Mouse (Mus musculus) limb, embryonic 11.5 days (tissue): Measurements from ENCODE around the gene 4930469K13Rik. TPM values are rescaled to one million over a fixed set of nuclear protein-coding genes. Genes with fewer than 3 reads are reported as not detected.

Experiments
- ATAC-seq: fragments of 200-750 bp; cut with Nextera tagmentation; 2 replicates; pipeline ENCODE4 v1.8.0; 2017; ENCODE audit warnings: low read depth; ENCODE audit not compliant: insufficient number of reproducible peaks, low FRiP score, low TSS enrichment
- DNase-seq: peaks from one replicate; pipeline ENCODE4 v3.0.0-alpha.2; 2015; ENCODE audit warnings: low spot score
- H3K27ac ChIP-seq: fragments of 300-500 bp; sonication (generic); replicated peaks from 2 replicates; pipeline ENCODE4 v1.5.1; 2014; ENCODE audit warnings: low read depth, mild to moderate bottlenecking, low read length
- H3K27me3 ChIP-seq: fragments of 300-500 bp; sonication (generic); 2 replicates; pipeline ENCODE4 v1.6.1; 2014; ENCODE audit warnings: mild to moderate bottlenecking, low read length, mixed read lengths; ENCODE audit not compliant: control insufficient read depth, insufficient read depth
- H3K36me3 ChIP-seq: fragments of 300-500 bp; sonication (generic); 2 replicates; pipeline ENCODE4 v1.6.1; 2014; ENCODE audit warnings: mild to moderate bottlenecking, low read length, moderate library complexity, mixed read lengths; ENCODE audit not compliant: control insufficient read depth, insufficient read depth
- H3K4me1 ChIP-seq: fragments of 300-500 bp; sonication (generic); 2 replicates; pipeline ENCODE4 v1.6.1; 2014; ENCODE audit warnings: low read length, mixed read lengths; ENCODE audit not compliant: control insufficient read depth, insufficient read depth
- H3K4me2 ChIP-seq: fragments of 300-500 bp; sonication (generic); 2 replicates; pipeline ENCODE4 v1.6.1; 2014; ENCODE audit warnings: low read depth, mild to moderate bottlenecking, moderate library complexity; ENCODE audit not compliant: severe bottlenecking
- H3K4me3 ChIP-seq: fragments of 300-500 bp; sonication (generic); 2 replicates; pipeline ENCODE4 v1.5.1; 2014; ENCODE audit warnings: low read depth, low read length
- H3K9ac ChIP-seq: fragments of 300-500 bp; sonication (generic); 2 replicates; pipeline ENCODE4 v1.6.1; 2014; ENCODE audit warnings: mild to moderate bottlenecking, low read length
- H3K9me3 ChIP-seq: fragments of 300-500 bp; sonication (generic); 2 replicates; pipeline ENCODE4 v1.6.1; 2016; ENCODE audit warnings: low read length; ENCODE audit not compliant: control insufficient read depth
- WGBS: fragments of 180-500 bp; shearing (Covaris S2); extraction: QIAGEN DNeasy Blood & Tissue Kit; methylation state at CpG from one replicate; pipeline ENCODE4 v1.1.7; 2014; 5-methylcytosine and 5-hydroxymethylcytosine counted together
- polyA plus RNA-seq: library from polyadenylated mRNA; unstranded; fragments of >200 nt; fragmentation: Nextera tagmentation; extraction: Ambion mirVana; gene quantifications from 2 replicates; pipeline ENCODE4 v1.2.1, GENCODE M21; 2014

The 4930469K13Rik gene
- polyA plus RNA-seq, 1 experiment from 2014 or later: 0.93 TPM

DNA sequence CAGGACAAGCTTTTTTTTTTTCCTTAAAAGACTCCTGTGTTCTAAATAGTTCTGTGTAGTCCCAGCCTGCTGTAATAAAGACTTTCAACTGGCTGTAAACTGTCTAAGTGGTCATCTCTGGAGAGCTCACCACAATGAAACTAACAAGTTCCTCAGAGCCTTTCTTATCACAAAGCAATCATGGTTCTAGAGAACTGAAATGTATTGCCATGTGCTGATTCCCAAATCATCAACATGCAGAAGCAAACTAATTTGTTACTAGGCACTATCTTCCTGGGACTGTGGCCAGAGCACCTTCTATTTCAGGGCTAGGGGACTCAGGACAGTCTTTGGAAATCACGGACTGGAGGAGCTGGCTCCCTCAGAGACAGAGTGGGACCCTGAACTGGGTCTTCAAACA, 154.8 kb downstream of the 4930469K13Rik start:
- DNase-seq (no peak), ATAC-seq (no peak)
- H3K27ac ChIP-seq: no peak overlapping the region
- no peaks in the 10 kb centered on the region for H3K27me3 ChIP-seq
- H3K4me3 ChIP-seq: no peak overlapping the region
- WGBS: 65% methylated on average over 1 of the region's 1 CpGs
- no peak overlapping the region for H3K4me2 ChIP-seq
- H3K9ac ChIP-seq: no peak overlapping the region
- H3K4me1 ChIP-seq: peaks cover 4% of the 10 kb centered on the region; the same call in 1 of the 2 replicates
- no peaks in the 10 kb centered on the region for H3K36me3 ChIP-seq
- H3K9me3 ChIP-seq: no peaks in the 10 kb centered on the region

DNA sequence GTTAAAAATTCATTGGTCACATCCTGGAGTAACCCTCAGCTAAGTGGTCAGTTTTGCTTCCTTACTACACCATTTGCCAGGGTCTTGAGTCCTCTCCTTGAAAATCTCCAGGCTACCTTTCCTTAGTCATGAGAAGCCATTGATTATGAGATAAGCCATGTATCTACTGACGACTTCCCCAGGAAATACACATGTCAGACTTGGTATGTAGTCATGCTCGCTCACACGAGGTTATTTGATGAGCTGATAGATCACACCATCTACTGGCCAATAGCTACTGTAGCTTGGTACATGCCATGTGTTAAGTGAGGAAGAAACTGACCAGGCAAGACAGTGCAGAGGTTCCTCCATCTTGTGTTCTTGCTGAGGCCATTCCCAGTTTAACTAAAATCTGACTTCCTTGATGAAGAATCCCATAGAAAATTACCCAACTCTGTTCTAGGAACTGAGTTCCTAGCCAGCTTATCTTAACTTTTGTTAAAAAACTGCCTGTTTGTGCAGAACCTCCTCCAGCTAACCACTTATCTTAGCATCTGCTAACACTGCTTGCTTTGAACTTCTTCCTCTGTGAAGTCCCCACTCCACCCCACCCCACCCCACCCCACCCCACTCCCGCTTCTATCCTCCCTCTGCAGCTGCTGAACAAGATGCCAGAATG, 158.8 kb downstream of the 4930469K13Rik start:
- H3K4me3 ChIP-seq: no peak overlapping the region
- no peaks in the 10 kb centered on the region for H3K9me3 ChIP-seq
- H3K4me2 ChIP-seq: no peak overlapping the region
- no peak overlapping the region for H3K27ac ChIP-seq
- H3K9ac ChIP-seq: no peak overlapping the region
- peaks cover 4% of the 10 kb centered on the region; the same call in 1 of the 2 replicates for H3K4me1 ChIP-seq
- ATAC-seq: no peak
- H3K36me3 ChIP-seq: no peaks in the 10 kb centered on the region
- DNase-seq: no peak
- H3K27me3 ChIP-seq: no peaks in the 10 kb centered on the region
- WGBS: 76% methylated on average over 4 of the region's 4 CpGs

DNA sequence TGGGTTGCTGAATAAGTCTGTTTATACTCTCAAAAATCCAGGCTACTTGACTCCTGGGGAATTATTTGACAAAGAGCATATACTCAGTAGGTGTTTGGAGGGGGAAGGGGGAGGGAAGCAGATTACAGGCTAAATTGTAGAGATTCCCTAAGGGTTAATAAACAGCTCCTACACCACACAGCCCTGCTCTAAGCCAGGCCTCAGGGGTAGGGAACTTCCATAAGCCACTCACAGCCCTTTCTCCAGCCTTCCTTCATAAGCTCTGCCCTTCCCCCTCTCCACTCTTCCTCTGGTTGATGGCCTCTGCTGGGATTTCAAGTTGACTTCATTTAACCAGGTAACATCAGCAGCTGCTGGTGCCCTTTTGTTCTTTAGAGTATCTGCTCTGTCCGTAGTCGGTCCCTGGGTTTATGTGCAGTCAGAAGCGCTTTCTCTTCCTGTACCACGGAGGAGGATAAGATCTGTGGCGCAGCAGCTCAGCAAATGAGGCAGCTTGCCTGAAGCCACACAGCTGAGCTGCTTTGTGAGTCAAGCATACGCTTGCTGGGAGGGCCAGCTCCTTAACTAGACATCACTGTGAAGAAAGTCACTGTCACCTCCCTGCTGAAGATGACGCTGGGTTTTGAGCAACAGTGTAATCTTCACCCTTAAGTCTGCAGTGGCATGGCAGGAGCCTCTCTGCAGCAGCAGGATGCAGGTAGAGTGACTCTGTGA, 159.6 kb downstream of the 4930469K13Rik start:
- no peaks in the 10 kb centered on the region for H3K27me3 ChIP-seq
- ATAC-seq (no peak), DNase-seq (no peak)
- no peak overlapping the region for H3K4me2 ChIP-seq
- peaks cover 4% of the 10 kb centered on the region; the same call in 1 of the 2 replicates for H3K4me1 ChIP-seq
- no peak overlapping the region for H3K27ac ChIP-seq
- H3K4me3 ChIP-seq: no peak overlapping the region
- H3K36me3 ChIP-seq: no peaks in the 10 kb centered on the region
- no peak overlapping the region for H3K9ac ChIP-seq
- H3K9me3 ChIP-seq: no peaks in the 10 kb centered on the region
- 61% methylated on average over 7 of the region's 7 CpGs for WGBS

DNA sequence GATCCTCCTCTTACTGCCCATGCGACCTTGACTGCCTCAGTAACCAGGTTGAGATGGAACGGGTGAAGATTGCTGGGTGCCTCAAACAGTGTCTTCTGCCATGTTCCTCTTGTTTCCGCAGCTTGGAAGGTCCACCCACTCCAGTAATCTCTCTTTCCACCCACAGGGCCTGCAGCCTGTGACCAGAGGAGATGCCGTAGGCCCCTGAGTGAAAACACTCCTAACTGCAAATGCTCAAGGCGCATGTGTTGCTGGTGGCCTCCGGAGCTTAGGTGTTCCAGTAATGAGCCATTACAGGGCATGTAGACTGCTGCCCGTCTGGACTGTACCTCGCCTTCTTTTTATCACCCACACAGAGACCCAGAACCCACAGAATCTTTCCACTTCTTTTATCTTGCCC, 160.7 kb downstream of the 4930469K13Rik start:
- H3K4me1 ChIP-seq: peaks cover 4% of the 10 kb centered on the region; the same call in 1 of the 2 replicates
- H3K9me3 ChIP-seq: no peaks in the 10 kb centered on the region
- H3K9ac ChIP-seq: no peak overlapping the region
- no peak overlapping the region for H3K4me2 ChIP-seq
- no peak overlapping the region for H3K27ac ChIP-seq
- no peak for DNase-seq
- H3K27me3 ChIP-seq: no peaks in the 10 kb centered on the region
- WGBS: 67% methylated on average over 8 of the region's 8 CpGs
- H3K36me3 ChIP-seq: no peaks in the 10 kb centered on the region
- no peak for ATAC-seq
- H3K4me3 ChIP-seq: no peak overlapping the region

DNA sequence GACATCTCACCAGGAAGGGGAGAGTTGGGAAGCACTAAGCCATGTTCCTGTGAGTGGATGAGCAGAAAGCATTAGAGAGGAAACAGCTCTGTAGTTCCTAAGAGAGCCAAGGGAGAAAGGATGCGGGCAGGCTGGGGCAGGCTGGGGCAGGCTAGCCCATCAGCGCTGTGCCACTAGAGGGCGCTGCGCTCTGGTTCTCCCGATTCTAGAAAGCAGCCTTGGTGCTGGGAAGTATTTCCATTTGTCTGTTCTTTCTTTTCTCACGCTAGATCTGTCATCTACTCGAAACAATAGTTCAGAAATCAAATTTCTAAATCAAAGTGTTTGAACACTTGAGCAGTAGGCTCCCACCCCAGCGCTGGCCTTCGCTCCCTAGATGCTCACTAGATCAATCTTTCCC, 164.1 kb downstream of the 4930469K13Rik start:
- ATAC-seq: no peak
- Histone ChIP-seq H3K9me3 (no peaks in the 10 kb centered on the region), H3K4me2 (no peak overlapping the region), H3K4me1 (peaks cover 4% of the 10 kb centered on the region; the same call in 1 of the 2 replicates), H3K27ac (no peak overlapping the region), H3K4me3 (no peak overlapping the region), H3K36me3 (no peaks in the 10 kb centered on the region), H3K9ac (no peak overlapping the region), H3K27me3 (no peaks in the 10 kb centered on the region)
- 61% methylated on average over 9 of the region's 9 CpGs for WGBS
- DNase-seq: no peak

DNA sequence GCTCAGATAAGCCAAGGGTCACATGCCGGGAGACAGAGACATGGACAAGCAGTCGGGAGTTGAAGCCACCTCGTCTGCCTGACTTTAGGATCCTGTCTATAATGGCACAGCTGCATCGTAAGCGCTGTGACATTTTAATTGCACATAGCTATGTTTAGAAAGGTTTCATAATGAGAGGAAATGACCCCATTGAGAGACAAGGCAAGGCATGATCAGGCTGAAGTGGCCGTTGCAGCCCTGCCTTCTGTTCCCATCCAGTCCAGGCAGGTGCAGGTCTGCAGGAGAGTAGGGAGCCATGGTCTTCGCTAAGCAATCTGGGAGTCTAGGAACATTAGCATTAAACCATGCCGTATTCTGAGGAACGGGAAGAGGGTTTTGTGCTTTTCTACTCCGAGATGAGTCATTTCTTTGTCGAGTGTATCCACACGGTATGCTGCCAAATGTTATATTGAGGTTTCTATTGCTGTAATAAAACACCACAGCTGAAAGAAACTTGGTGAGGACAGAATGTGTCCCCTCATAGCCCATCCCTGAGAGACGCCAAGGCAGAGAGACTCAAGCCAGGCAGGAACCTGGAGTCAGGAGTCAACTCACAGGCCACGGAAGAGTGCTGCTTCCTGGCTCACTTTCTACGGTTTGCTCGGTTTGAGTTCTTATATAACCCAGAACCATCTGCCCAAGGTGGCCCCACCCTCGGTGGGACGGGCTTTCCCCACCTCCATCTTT, 165.8 kb downstream of the 4930469K13Rik start:
- ATAC-seq (no peak), DNase-seq (no peak)
- 59% methylated on average over 18 of the region's 18 CpGs for WGBS
- Histone ChIP-seq H3K27me3 (no peaks in the 10 kb centered on the region), H3K36me3 (no peaks in the 10 kb centered on the region), H3K4me1 (no peaks in the 10 kb centered on the region), H3K27ac (no peak overlapping the region), H3K4me2 (no peak overlapping the region), H3K9me3 (no peaks in the 10 kb centered on the region), H3K9ac (no peak overlapping the region), H3K4me3 (no peak overlapping the region)

DNA sequence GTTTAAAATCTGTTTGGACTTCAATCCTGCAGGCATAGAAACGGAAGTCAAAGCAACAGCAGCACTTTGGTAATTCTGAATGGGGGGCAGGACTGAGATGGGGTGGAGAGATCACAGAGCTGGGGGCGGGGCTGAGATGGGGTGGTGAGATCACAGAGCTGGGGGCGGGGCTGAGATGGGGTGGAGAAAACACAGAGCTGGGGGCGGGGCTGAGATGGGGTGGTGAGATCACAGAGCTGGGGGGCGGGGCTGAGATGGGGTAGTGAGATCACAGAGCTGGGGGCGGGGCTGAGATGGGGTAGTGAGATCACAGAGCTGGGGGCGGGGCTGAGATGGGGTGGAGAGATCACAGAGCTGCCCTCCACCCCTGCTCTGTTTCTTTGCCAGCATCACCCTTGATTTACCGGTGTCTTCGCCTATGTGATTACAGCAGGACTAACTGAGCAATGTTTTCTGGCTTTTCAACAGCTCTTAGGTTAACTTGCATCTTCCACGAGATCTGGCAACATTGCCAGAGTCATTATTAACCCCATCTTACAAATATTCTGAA, 166.4 kb downstream of the 4930469K13Rik start:
- Histone ChIP-seq H3K9ac (no peak overlapping the region), H3K4me2 (no peak overlapping the region), H3K36me3 (no peaks in the 10 kb centered on the region), H3K27me3 (no peaks in the 10 kb centered on the region), H3K9me3 (no peaks in the 10 kb centered on the region), H3K4me3 (no peak overlapping the region), H3K27ac (no peak overlapping the region), H3K4me1 (no peaks in the 10 kb centered on the region)
- ATAC-seq (no peak), DNase-seq (peak; percentile 58)
- WGBS: 4% methylated on average over 10 of the region's 10 CpGs

DNA sequence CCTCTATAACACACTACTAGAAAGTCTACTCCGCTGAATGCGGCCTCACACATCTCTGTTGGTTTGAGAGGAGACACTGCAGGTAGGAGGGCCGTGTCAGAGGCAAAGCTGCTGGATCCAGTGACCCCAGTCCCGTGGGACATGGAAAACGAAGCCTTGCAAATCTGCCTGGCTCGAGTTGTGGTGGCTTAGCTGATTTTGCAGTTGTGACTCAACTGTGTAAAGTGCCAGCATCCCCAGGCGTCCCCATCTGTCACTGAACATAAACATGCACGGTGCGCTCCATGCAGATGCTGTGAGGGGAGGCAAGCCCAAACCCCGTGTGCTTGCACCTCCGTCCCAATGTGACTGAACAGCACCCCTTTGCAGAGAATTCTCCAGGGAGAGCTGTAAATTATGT, 168.9 kb downstream of the 4930469K13Rik start:
- no peaks in the 10 kb centered on the region for H3K4me1 ChIP-seq
- H3K36me3 ChIP-seq: no peaks in the 10 kb centered on the region
- WGBS: 63% methylated on average over 11 of the region's 11 CpGs
- DNase-seq (no peak), ATAC-seq (no peak)
- no peak overlapping the region for H3K4me2 ChIP-seq
- H3K9me3 ChIP-seq: no peaks in the 10 kb centered on the region
- no peak overlapping the region for H3K27ac ChIP-seq
- no peaks in the 10 kb centered on the region for H3K27me3 ChIP-seq
- H3K9ac ChIP-seq: no peak overlapping the region
- H3K4me3 ChIP-seq: no peak overlapping the region
